Mouse (Mus musculus) ES-E14 (cell line): ENCODE results near the gene Gm9857. TPM values are rescaled to one million over a fixed set of nuclear protein-coding genes. Genes with fewer than 3 reads are reported as not detected.
A peak's percentile ranks its signal among the peaks of the same experiment; 100 is the strongest.

Experiments used
- DNase-seq: peaks from one replicate; pipeline ENCODE4 v3.0.0-alpha.2; 2013; ENCODE audit warnings: low read depth, low spot score
- H3K27ac ChIP-seq: 2 replicates; pipeline ENCODE4 v1.5.1; 2012; ENCODE audit warnings: low read depth, mild to moderate bottlenecking, low read length, moderate library complexity, mixed read lengths; ENCODE audit not compliant: poor library complexity, insufficient read depth, severe bottlenecking
- H3K36me3 ChIP-seq: 2 replicates; pipeline ENCODE4 v1.6.1; 2012; ENCODE audit warnings: mild to moderate bottlenecking, low read length, moderate library complexity, mixed read lengths; ENCODE audit not compliant: control insufficient read depth, poor library complexity, insufficient read depth, severe bottlenecking
- H3K4me1 ChIP-seq, 2 experiments: fragments of 150-350 bp in 1 of 2; sonication (generic) in 1 of 2; 2 replicates each; pipeline ENCODE4 v1.6.1; 2012; ENCODE audit warnings: low read length in 2 of 2, mild to moderate bottlenecking in 1 of 2, mixed read lengths in 1 of 2; ENCODE audit not compliant: control insufficient read depth in 2 of 2, insufficient read depth in 2 of 2, poor library complexity in 1 of 2
- H3K4me3 ChIP-seq, 2 experiments: fragments of 150-350 bp in 1 of 2; sonication (generic) in 1 of 2; 2 replicates each; pipeline ENCODE4 v1.5.1; 2012; ENCODE audit warnings: low read length in 2 of 2, low read depth in 1 of 2, mild to moderate bottlenecking in 1 of 2, mixed read lengths in 1 of 2; ENCODE audit not compliant: insufficient read depth in 1 of 2, poor library complexity in 1 of 2, severe bottlenecking in 1 of 2
- H3K9ac ChIP-seq: 2 replicates; pipeline ENCODE4 v1.6.1; 2012; ENCODE audit warnings: low read depth, mild to moderate bottlenecking, low read length, mixed read lengths; ENCODE audit not compliant: poor library complexity, insufficient read depth, severe bottlenecking
- H3K9me3 ChIP-seq: fragments of 150-350 bp; sonication (generic); 2 replicates; pipeline ENCODE4 v1.6.1; 2012; ENCODE audit warnings: low read depth, mild to moderate bottlenecking, low read length; ENCODE audit not compliant: control insufficient read depth, insufficient read depth
- CHD2 ChIP-seq: IDR thresholded peaks from 2 replicates; pipeline ENCODE4 v1.6.1; 2014; ENCODE audit warnings: mild to moderate bottlenecking, low read depth, low read length, inconsistent platforms
- HCFC1 ChIP-seq: IDR thresholded peaks from 2 replicates; pipeline ENCODE4 v1.6.1; 2012; ENCODE audit warnings: low read length, inconsistent platforms, borderline replicate concordance; ENCODE audit not compliant: insufficient read depth
- MAFK ChIP-seq: IDR thresholded peaks from 2 replicates; pipeline ENCODE4 v1.6.1; 2014; ENCODE audit warnings: mild to moderate bottlenecking, low read depth, low read length, inconsistent platforms; ENCODE audit not compliant: insufficient read depth
- ZC3H11A ChIP-seq: IDR thresholded peaks from 2 replicates; pipeline ENCODE4 v1.6.1; 2012; ENCODE audit warnings: low read depth, mild to moderate bottlenecking, inconsistent platforms, low read length, borderline replicate concordance
- ZNF384 ChIP-seq: IDR thresholded peaks from 2 replicates; pipeline ENCODE4 v1.6.1; 2012; ENCODE audit warnings: low read depth, low read length, inconsistent platforms
- in situ Hi-C, 2 experiments: fragments of 600-800 bp; cut with MboI; formaldehyde crosslinking; loops; one replicate each; pipeline ENCODE4 v1.15.1; 2025; ENCODE audit warnings: low sequenced_read_pairs in 2 of 2, inconsistent platforms in 1 of 2; ENCODE audit not compliant: unreplicated experiment in 2 of 2
- total RNA-seq: library from RNA; depleted of rRNA; stranded (reverse); fragments of 300-350 nt; gene quantifications from 2 replicates; pipeline ENCODE4 v1.2.3, GENCODE M21; 2012; rRNA removed

The Gm9857 gene
- total RNA-seq, result 0.76 TPM in 1 of 2 replicates, not detected in the other

DNA sequence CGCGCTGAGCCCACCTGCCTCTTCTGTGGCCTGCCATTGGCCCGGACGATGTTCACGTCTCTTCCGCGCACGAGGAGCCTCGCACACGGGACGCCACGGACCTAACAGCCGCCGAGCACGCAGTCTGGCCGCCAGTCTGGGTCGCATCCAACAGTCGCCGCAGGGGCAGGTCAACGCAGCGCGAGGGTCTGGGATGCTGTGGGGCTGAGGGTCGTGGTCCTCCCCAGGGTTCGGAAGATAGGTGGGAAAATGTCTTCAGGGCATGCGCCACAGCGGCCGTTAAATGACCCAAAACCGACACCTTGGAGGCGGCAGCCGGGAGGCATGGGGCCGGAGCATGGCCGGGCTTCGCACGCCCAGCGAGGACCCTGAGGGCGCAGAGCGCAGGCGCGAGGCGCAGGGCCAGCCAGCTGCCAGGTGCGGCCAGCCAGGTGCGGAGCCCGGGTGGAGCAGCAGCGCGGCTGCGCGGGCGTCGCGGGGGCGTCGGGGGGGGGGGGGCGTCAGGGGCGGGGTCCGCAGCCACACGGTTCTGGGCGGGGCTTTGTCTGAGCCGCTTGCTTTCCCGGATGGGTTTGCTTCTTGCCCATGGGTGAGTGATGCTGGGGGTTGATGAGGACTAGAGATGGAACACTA is at the start of gene Gm9857:
TSS of gene Gm9857 (minus strand) at position 445 of the 633 bp plus-strand sequence.
- TF ChIP-seq CHD2 (no peak), ZNF384 (no peak), MAFK (no peak), HCFC1 (no peak), ZC3H11A (no peak)
- Histone ChIP-seq H3K4me3 (peak within 1 kb of the TSS; percentile 40 to 43), H3K27ac (no peak within 1 kb of the TSS), H3K9ac (peak within 1 kb of the TSS; percentile 35), H3K9me3 (no peaks in the 10 kb centered on the region; the same call in 1 of the 2 replicates), H3K36me3 (no peaks in the 10 kb centered on the region), H3K4me1 (no peaks in the 10 kb centered on the region; a peak in 1 of 4 replicates)
- DNase-seq, result peak; percentile 31
- in situ Hi-C loops, result no loop called here

DNA sequence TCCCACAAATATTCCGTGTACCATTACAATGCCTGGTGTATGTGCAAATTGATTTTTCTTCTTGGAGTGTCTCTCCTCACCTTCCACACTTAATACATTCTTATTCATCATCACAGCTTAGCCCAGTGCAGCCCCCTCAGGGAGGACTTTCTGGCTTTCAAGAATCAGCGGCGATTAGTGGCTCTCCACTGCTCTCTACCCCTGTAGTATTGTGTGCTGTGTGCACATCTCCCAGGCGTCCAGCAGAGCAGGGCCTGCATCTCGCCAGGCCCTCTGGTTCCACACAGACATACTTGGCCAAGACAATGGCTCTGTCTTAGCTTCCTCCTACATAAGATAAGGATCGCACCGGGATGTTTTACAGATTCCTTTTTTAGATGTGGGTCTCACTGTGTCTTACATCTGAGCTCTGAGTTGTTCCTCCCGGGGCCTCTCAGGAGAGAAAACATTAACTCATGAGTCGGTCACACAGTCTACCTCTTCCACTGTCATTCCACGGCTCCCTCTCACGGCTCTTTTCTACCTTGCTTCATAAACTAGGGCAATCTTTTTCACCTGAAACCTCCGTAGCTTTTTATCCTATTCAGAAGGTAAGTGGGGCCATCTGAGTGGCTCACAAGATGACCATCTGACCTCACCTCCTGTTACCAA is 46.9 kb upstream of the Gm9857 start:
- TF ChIP-seq ZC3H11A, result no peak
- TF ChIP-seq MAFK, result no peak
- TF ChIP-seq CHD2, result no peak
- no peak for TF ChIP-seq ZNF384
- TF ChIP-seq HCFC1, result no peak
- no peaks in the 10 kb centered on the region for H3K4me1 ChIP-seq
- H3K4me3 ChIP-seq, result no peak overlapping the region
- H3K9ac ChIP-seq, result no peak overlapping the region
- no peak overlapping the region for H3K27ac ChIP-seq
- H3K9me3 ChIP-seq, result no peaks in the 10 kb centered on the region
- in situ Hi-C loops, result no loop called here
- no peak for DNase-seq
- H3K36me3 ChIP-seq, result no peaks in the 10 kb centered on the region

DNA sequence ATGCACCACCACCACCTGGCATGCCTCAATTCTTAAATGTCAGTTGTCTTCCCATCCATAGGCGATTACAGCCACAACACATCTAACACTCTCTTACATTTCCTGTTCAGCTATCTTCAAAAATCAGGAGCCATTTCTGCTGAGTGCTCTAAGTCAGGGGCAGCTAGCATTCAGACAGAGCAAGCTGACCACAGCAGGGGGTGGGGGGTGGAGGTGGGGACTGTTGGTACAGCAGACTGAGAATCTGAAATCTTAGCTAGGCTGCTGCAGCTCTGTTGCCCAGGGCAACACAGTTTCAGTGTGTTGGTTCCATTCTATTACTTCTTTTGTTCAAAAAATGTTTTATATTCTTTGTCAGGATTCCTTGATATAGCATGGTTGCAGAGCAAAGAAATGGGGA is 46.3 kb upstream of the Gm9857 start:
- Histone ChIP-seq H3K4me3 (no peak overlapping the region), H3K9me3 (no peaks in the 10 kb centered on the region), H3K36me3 (no peaks in the 10 kb centered on the region), H3K27ac (no peak overlapping the region), H3K9ac (no peak overlapping the region), H3K4me1 (no peaks in the 10 kb centered on the region)
- TF ChIP-seq ZNF384, result no peak
- no peak for TF ChIP-seq ZC3H11A
- TF ChIP-seq MAFK, result no peak
- in situ Hi-C loops, result no loop called here
- DNase-seq, result no peak

DNA sequence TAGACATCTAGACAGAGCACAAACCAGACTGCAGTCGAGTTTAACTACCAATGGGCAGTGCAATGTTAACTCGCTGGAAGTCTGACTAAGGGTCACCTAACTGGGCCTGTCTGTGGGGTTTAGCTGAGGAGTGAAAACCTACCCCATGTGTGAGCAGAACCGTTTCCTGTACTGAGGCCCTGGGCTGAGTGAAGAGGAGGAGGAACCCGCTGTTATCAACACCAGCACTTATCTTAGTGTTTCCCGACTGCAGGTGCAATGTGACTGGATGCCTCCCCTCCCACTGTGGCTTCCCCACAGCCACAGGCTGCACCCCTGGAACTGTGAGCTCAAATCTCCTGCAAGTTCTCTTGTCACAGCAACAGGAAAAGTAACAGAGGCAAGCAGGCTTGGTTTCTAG is 43.7 kb upstream of the Gm9857 start:
- in situ Hi-C loops, result no loop called here
- Histone ChIP-seq H3K9ac (no peak overlapping the region), H3K36me3 (no peaks in the 10 kb centered on the region; the same call in 1 of the 2 replicates), H3K4me1 (no peaks in the 10 kb centered on the region), H3K27ac (no peak overlapping the region), H3K4me3 (no peak overlapping the region), H3K9me3 (no peaks in the 10 kb centered on the region)
- DNase-seq, result no peak
- TF ChIP-seq MAFK, result no peak
- TF ChIP-seq ZC3H11A, result no peak
- no peak for TF ChIP-seq CHD2
- TF ChIP-seq HCFC1, result no peak
- TF ChIP-seq ZNF384, result no peak
